Mouse (Mus musculus) ovary, adult 10 weeks (tissue): ENCODE results near the gene March6. TPM values are rescaled to one million over a fixed set of nuclear protein-coding genes. Genes with fewer than 3 reads are reported as not detected.

Experiments
- polyA plus RNA-seq: library from polyadenylated mRNA; stranded (reverse); fragments of 350-450 nt; fragmentation: Illumina TruSeq; extraction: RNeasy Lipid Tissue Mini Kit (QIAGEN cat#74804); gene quantifications from one replicate; pipeline ENCODE4 v1.2.3, GENCODE M21; 2014

Gene March6
- polyA plus RNA-seq = 138 TPM

DNA sequence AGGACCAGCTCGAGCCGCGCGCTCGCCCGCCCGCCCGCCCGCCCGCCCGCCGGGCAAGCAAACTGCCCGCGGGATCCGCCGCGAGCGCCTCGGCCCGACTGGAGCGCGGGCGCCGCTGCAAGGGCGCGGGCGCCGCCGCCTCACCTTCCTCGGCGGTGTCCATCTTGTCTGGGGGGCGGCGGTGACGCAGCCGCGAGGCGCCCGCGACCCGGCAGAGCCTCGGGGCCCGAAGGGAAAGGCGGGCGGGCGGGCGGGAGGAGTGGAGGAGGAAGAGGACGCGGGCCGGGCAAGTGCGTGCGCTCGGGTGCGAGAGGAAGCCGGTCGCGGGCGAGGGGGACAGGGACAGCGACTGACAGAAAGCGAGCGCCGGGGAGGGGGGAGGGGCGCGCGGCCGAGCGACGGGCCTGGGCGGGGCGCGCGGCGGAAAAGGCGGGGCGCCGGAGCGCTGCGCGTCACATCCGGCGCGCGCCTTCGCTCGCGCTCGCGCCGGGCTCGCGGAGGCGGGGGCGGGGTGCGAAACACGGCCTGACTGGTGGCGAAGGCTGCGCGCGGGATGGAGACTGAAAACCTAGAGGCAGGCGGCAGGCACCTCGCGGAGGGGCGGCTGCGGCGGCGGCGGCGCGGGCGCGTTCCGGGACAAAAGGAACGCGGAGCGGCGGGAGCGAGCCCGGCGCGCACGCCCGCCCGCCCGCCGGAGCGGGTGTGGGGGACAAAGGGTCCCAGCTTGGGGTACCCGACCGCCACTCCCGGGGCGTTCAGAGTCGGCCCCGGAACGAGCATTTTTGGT lies at the start of gene March6:
TSS of gene March6 (minus strand) at position 395 of the 787 bp plus-strand sequence.

DNA sequence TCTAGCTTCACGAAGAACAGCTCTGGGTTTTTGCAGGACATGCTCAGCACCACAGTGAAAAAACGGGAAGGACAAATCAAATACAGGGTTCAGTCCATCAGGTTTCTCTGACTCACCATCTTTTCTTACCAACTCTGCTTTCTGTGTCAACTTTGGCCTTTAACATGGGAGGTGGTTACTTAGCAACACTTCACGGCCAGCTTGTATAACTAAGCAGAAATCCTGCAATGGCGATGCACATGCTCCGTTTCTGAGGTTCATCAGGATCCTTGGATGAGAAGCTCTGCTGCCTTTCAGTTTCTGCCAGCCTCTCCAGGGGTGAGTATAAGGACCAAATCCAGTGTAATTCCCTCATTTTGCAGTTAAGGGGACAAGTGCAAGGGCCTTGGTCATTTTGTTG lies 34.3 kb upstream of the March6 start, which contains the start of gene Cmbl:
TSS of gene Cmbl (plus strand) at position 206 of the 400 bp plus-strand sequence.

DNA sequence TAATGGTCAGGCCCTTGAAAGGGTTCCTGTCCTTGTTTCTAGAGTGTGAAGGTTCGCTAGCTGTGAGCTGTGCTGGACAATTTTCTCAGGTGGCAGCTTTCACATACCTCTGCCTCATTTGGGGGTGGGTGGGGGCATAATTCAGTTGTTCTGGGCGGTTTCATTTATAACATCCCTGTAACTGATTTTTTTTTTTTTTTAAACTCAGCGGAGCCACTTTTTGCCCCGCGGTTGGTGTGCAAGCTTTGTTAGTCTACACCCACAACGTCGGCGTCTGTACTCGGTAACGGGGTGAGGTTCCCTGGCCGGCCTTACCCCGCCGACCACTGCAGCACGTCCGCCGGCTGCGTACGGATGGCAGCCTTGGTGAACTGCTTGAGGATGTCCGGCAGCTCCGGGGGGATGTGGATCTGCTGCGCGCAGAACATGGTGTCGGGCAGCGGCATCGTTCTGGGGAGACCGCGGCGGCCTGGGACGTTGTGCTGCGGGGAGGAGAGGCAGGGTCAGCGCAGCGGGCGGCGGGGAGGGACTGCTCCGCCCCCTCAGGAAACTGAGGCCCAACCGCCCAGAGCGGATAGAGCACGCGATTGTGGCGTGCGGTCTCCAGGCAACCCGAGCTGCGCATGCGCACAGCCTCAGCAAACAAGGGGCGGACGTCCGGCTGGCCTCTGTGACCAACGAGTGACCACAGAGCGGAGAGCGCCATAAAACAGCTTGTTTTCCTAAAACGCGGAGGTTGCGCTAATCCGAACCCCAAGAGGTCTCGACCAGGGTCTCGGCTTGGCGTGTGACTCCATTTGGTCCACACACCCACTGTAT lies 77.5 kb downstream of the March6 start, which contains the start of gene Ropn1l:
TSS of gene Ropn1l (minus strand) at position 640 of the 819 bp plus-strand sequence.

Other genes with a start within 250 kb of the March6 start
- gene Ankrd33b, start 163.3 kb downstream of the March6 start, polyA plus RNA-seq = 1.9 TPM
- gene Ropn1l, start 77.3 kb downstream of the March6 start, polyA plus RNA-seq = 2.3 TPM
- gene Cmbl, start 34.3 kb upstream of the March6 start, polyA plus RNA-seq = 27.8 TPM
- gene Cct5, start 70.8 kb upstream of the March6 start, polyA plus RNA-seq = 121 TPM
- 4.4 TPM for gene Fam173b, start 70.8 kb upstream of the March6 start, polyA plus RNA-seq